Mouse (Mus musculus) megakaryocyte, embryonic 14.5 days (primary cell): ENCODE data around the gene Fahd1.

Experiments used
- FLI1 ChIP-seq: IDR thresholded peaks from 2 replicates; pipeline ENCODE4 v1.6.1; 2012; ENCODE audit warnings: low read length, inconsistent platforms, mixed read lengths
- GATA1 ChIP-seq: IDR thresholded peaks from 3 replicates; pipeline ENCODE4 v1.6.1; 2012; ENCODE audit warnings: mixed read lengths, low read length, inconsistent platforms, borderline replicate concordance

GRCm38 (mm10) chr17:24840341-24840740, 9.8 kb downstream of the Fahd1 start:
- TF ChIP-seq FLI1 (no peak), GATA1 (no peak)
